Mouse (Mus musculus) C2C12 (cell line): ENCODE data around the gene Prpf38a.

Experiments used
- CEBPB ChIP-seq: IDR thresholded peaks from one replicate; pipeline ENCODE4 v1.6.1; 2011; ENCODE audit warnings: low read depth, mild to moderate bottlenecking, control low read depth, moderate library complexity
- CTCF ChIP-seq: IDR thresholded peaks from one replicate; pipeline ENCODE4 v1.5.1; 2011; ENCODE audit not compliant: control insufficient read depth, insufficient read depth, insufficient read length
- FOSL1 ChIP-seq: IDR thresholded peaks from one replicate; pipeline ENCODE4 v1.8.0; 2011; ENCODE audit warnings: mild to moderate bottlenecking, low read length; ENCODE audit not compliant: poor library complexity, insufficient read depth, severe bottlenecking
- MAX ChIP-seq: IDR thresholded peaks from one replicate; pipeline ENCODE4 v1.6.1; 2011; ENCODE audit warnings: mild to moderate bottlenecking, control low read depth
- MYOD1 ChIP-seq: IDR thresholded peaks from one replicate; pipeline ENCODE4 v1.6.1; 2011; ENCODE audit warnings: low read depth; ENCODE audit not compliant: control insufficient read depth, insufficient read length
- MYOG ChIP-seq: IDR thresholded peaks from one replicate; pipeline ENCODE4 v1.6.1; 2011; ENCODE audit not compliant: control insufficient read depth, insufficient read length; ENCODE audit errors: extremely low read depth
- USF1 ChIP-seq: IDR thresholded peaks from one replicate; pipeline ENCODE4 v1.6.1; 2011; ENCODE audit warnings: low read depth, mild to moderate bottlenecking, control low read depth, moderate library complexity

DNA sequence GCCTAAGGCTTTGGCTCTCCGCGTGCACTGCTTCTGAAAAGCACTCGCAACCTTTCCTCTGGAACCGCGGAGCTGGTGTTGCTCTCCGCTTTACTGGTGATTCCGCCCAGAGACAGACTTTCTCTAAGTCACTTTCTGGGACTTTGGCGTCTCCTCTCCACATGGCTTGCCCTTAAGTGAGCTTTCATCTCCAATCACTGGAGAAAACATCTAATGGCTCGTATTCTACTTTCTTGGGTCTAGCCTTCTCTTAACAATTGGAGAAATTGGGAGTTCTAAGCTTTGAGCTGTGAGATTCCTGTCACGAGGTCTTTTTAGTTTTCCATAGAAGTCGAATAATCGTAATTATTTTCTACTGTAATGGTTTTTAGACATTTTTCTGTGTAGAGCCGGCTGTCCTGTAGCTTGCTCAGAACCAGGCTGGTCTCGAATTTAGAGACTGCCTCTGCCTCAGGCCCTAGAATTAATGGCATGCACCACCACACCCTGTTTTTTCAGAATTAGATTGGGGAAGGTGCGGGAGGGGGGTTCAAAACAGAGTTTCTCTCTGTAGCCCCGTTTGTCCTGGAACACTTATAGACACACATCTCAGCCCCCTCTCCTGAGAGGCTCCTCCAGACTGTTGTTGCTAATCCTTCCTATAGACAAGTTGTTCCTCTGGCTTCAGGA lies 741 bp upstream of the Prpf38a start:
- no peak for TF ChIP-seq MYOD1
- no peak for TF ChIP-seq CTCF
- no peak for TF ChIP-seq MAX
- TF ChIP-seq USF1: no peak
- no peak for TF ChIP-seq FOSL1
- no peak for TF ChIP-seq MYOG
- no peak for TF ChIP-seq CEBPB
